Mouse (Mus musculus): Measurements from ENCODE around the gene Kalrn. TPM values are rescaled to one million over a fixed set of nuclear protein-coding genes. Genes with fewer than 3 reads are reported as not detected.

Kalrn gene
- polyA plus RNA-seq, 1 experiment from 2014 or later: 11.0 TPM

DNA sequence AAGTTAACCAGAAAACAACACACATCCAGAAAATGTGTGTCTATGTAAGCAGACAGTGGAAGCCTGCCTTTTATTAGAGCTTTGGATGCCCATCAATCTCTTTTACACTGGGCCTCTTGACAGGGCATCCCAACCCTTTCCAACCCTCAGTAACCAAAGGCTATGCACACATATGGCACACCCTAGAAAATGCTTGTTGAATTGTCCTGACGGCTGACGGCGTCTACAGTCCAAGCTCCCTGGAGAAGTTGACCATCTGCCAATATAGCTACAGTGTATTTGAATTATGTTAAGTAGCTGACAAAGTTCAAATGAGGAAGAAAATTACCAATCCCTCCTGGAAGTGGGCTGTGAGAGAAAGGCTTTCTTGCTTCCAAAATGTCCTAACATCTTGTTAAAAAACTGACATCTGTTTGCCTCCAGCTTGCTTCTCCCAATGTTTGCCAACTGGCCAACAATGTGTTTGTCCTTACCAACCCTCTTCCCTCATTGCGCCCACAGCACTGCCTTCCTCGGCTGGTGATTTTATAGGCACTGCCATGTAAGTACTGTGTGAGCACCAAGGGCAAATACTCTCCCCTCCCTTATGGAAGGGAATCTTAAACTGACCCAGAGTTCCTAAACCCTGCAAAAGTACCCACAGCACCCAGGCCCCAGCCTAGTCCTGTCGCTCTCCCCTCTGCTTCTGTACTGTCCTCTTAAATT is 26.4 kb downstream of the Kalrn start:
- WGBS: 89% methylated on average over 6 of the region's 6 CpGs
- H3K9me3 ChIP-seq: no peaks in the 10 kb centered on the region
- H3K27me3 ChIP-seq (ENCODE audit: poor library complexity, severe bottlenecking): no peaks in the 10 kb centered on the region
- no peak overlapping the region for H3K27ac ChIP-seq
- peaks cover 19% of the 10 kb centered on the region for H3K36me3 ChIP-seq (replicated peaks)
- H3K4me3 ChIP-seq: no peak overlapping the region
- H3K4me1 ChIP-seq: peaks cover 10% of the 10 kb centered on the region
- DNase-seq (ENCODE audit: extremely low spot score, low spot score): no peak

GRCm38 (mm10) chr16:34543754-34544153 is 29.6 kb downstream of the Kalrn start:
- Histone ChIP-seq H3K9me3 (no peaks in the 10 kb centered on the region), H3K27me3 (ENCODE audit: poor library complexity, severe bottlenecking) (no peaks in the 10 kb centered on the region), H3K4me1 (peaks cover 14% of the 10 kb centered on the region), H3K4me3 (no peak overlapping the region), H3K36me3 (replicated peaks) (peaks cover 19% of the 10 kb centered on the region), H3K27ac (no peak overlapping the region)
- 89% methylated on average over 4 of the region's 4 CpGs for WGBS
- DNase-seq (ENCODE audit: extremely low spot score, low spot score): no peak

DNA sequence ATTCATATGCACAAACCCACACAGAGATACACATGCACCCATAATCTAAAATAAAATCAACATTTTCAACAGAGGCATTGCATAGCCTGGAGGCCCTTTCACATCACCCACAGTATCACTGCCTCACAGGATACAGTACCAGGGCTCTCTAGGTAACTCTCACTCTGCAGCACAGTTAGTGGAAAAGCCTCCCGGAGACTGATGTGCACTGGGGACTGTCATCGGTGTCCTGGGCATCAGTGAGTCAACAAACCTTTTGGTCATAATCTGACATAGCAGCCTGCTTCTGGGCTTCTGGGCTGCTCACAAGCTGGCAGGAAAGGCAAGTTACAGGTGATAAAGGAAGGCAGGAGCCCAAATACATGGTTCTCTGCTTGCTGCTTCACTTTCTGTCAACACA is 31.0 kb downstream of the Kalrn start:
- Histone ChIP-seq H3K9me3 (no peaks in the 10 kb centered on the region), H3K36me3 (replicated peaks) (peaks cover 19% of the 10 kb centered on the region), H3K4me3 (no peak overlapping the region), H3K4me1 (peaks cover 12% of the 10 kb centered on the region), H3K27me3 (ENCODE audit: poor library complexity, severe bottlenecking) (no peaks in the 10 kb centered on the region), H3K27ac (no peak overlapping the region)
- WGBS: 98% methylated on average over 2 of the region's 2 CpGs
- no peak for DNase-seq (ENCODE audit: extremely low spot score, low spot score)

DNA sequence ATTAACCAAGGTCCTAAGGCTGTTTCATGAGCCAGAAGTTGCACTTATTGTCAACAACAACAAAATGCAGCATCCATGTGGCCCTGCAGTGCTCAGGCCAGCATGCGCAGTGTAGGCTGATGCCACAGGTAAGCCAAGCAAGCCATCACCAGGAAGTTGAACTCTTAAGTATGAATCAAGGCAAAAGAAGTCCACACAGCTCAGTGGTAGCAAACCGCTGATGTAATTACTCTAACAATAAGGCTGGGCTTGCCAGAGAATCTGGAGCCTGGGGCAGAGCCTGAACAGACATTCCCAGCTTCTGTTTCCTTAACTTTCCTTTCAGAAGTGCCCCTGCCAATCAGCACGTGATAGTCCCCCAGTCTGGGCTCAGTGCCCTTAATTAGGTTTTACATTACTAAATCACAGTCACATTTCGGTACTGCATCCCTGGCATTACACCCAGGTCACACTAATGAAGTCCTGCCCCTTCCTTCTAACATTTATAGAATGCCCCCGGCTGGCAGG is 34.6 kb downstream of the Kalrn start:
- Histone ChIP-seq H3K4me1 (peaks cover 25% of the 10 kb centered on the region), H3K27ac (no peak overlapping the region), H3K9me3 (no peaks in the 10 kb centered on the region), H3K27me3 (ENCODE audit: poor library complexity, severe bottlenecking) (no peaks in the 10 kb centered on the region), H3K4me3 (no peak overlapping the region), H3K36me3 (replicated peaks) (peaks cover 14% of the 10 kb centered on the region)
- 80% methylated on average over 5 of the region's 5 CpGs for WGBS
- no peak for DNase-seq (ENCODE audit: extremely low spot score, low spot score)

DNA sequence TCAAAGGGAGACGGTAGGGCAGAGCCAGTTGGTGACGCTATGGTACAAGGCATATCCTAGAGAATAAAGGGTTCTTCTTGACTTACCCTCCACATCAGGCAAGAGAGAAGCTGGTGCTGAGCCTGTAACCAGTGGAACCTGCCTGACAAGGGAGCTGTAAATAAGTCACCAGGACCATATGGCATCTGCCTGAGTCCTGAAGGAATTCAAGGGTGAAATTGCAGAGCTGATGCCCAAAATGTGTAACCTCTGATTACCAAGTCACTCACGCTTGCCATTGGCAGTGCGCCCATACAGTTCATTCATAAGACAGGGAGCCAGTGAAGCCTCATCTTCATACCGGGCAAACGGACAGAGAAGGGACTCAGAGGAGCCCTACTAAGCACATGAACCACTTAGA is 37.0 kb downstream of the Kalrn start:
- DNase-seq (ENCODE audit: extremely low spot score, low spot score): no peak
- no peak overlapping the region for H3K4me3 ChIP-seq
- no peak overlapping the region for H3K27ac ChIP-seq
- no peaks in the 10 kb centered on the region for H3K36me3 ChIP-seq (replicated peaks)
- H3K27me3 ChIP-seq (ENCODE audit: poor library complexity, severe bottlenecking): no peaks in the 10 kb centered on the region
- H3K9me3 ChIP-seq: no peaks in the 10 kb centered on the region
- peaks cover 25% of the 10 kb centered on the region for H3K4me1 ChIP-seq
- WGBS: 92% methylated on average over 6 of the region's 6 CpGs

DNA sequence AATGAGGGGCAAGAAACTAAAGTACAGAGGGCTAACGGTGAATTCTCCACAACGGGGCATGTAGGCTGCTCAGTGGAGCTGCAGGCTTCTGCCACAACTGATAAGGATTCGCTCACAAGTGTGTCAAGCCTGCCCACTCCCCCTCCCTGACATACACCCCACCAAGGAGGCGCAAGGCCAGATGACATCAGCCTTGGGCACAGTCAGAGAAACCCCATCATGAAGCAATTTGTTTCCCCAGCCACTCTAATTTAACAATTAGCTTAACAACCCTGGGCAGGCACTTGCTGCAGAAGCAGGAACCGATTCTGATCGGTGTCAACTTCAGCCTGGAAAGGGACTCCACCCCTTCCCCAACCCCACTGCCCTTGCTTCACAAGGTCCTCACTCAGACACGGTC is 38.2 kb downstream of the Kalrn start:
- H3K27me3 ChIP-seq (ENCODE audit: poor library complexity, severe bottlenecking): no peaks in the 10 kb centered on the region
- H3K9me3 ChIP-seq: no peaks in the 10 kb centered on the region
- peaks cover 25% of the 10 kb centered on the region for H3K4me1 ChIP-seq
- 74% methylated on average over 7 of the region's 7 CpGs for WGBS
- H3K36me3 ChIP-seq (replicated peaks): no peaks in the 10 kb centered on the region
- H3K27ac ChIP-seq: no peak overlapping the region
- no peak overlapping the region for H3K4me3 ChIP-seq
- DNase-seq (ENCODE audit: extremely low spot score, low spot score): no peak

GRCm38 (mm10) chr16:34531506-34531905 is 41.8 kb downstream of the Kalrn start:
- 6% methylated on average over 1 of the region's 1 CpGs for WGBS
- H3K4me1 ChIP-seq: peaks cover 17% of the 10 kb centered on the region
- no peaks in the 10 kb centered on the region for H3K27me3 ChIP-seq (ENCODE audit: poor library complexity, severe bottlenecking)
- H3K4me3 ChIP-seq: no peak overlapping the region
- H3K9me3 ChIP-seq: no peaks in the 10 kb centered on the region
- H3K27ac ChIP-seq: no peak overlapping the region
- DNase-seq (ENCODE audit: extremely low spot score, low spot score): no peak
- H3K36me3 ChIP-seq (replicated peaks): no peaks in the 10 kb centered on the region

GRCm38 (mm10) chr16:34530029-34530428 is 43.3 kb downstream of the Kalrn start:
- Histone ChIP-seq H3K4me1 (peaks cover 8% of the 10 kb centered on the region; the same call in 1 of the 2 replicates), H3K27ac (no peak overlapping the region), H3K36me3 (replicated peaks) (no peaks in the 10 kb centered on the region), H3K9me3 (no peaks in the 10 kb centered on the region), H3K4me3 (no peak overlapping the region), H3K27me3 (ENCODE audit: poor library complexity, severe bottlenecking) (no peaks in the 10 kb centered on the region)
- DNase-seq (ENCODE audit: extremely low spot score, low spot score): no peak
- 90% methylated on average over 5 of the region's 5 CpGs for WGBS

DNA sequence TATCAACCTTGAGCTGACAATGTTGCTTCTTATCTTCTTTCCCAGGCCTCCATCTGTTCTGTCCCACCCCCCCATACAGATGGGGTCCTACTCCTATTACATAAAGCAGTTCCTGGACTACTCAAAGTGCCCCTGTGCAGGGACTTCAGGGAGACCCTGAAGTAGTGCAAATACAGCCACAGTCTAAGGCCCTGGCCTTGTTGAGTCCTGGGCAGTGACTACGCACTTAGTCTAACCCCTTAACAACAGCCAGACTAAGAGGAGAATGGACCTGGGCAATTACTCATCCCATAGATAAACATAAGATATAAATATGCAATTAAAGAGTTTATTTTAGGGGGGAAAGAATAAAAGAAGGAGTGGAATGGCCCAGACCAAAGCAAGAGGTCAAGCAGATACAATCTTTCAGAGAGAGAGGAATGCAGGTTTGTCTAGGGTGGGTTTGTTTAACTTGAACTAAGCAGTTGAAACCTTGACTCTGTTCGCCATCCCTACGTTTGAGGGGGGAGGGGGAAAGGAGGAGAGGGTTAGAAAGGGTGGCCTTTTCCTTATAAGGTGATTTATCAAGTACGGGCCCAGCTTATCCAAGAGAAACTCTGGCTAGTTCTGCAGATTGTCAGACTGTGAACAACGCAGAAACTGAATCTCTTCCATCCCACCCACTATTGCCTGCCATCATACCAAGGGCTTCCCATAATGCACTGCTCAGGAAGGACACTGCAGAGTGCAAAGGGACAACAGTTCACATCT is 44.9 kb downstream of the Kalrn start:
- 85% methylated on average over 5 of the region's 5 CpGs for WGBS

DNA sequence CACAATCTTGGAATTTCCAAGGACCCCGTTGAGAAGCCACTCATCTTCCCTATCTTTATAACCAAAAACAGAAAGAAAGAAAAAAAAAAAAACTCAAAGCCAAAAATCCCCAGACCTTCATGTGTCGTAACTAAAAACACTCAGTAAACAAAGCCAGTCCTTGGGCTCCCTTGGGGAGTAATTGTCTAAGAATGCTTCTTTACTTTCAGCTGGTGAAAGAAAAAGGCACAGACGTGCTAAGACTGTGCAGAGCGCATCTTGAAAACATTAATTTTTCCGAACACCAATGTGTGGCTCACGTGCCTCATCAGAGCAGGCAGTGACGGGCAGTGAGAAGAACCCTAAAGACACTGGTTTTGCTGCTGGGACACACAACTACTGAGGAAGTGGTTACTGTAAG is 47.0 kb downstream of the Kalrn start:
- no peak for DNase-seq (ENCODE audit: extremely low spot score, low spot score)
- H3K4me3 ChIP-seq: no peak overlapping the region
- 81% methylated on average over 7 of the region's 7 CpGs for WGBS
- peaks cover 5% of the 10 kb centered on the region for H3K4me1 ChIP-seq
- H3K27ac ChIP-seq: no peak overlapping the region
- H3K36me3 ChIP-seq (replicated peaks): no peaks in the 10 kb centered on the region
- H3K9me3 ChIP-seq: no peaks in the 10 kb centered on the region
- H3K27me3 ChIP-seq (ENCODE audit: poor library complexity, severe bottlenecking): no peaks in the 10 kb centered on the region

More for the DNA sequence above, 44.9 kb downstream of the Kalrn start:
- Histone ChIP-seq H3K27me3 (ENCODE audit: poor library complexity, severe bottlenecking) (no peaks in the 10 kb centered on the region), H3K4me1 (peaks cover 4% of the 10 kb centered on the region; the same call in 1 of the 2 replicates), H3K27ac (no peak overlapping the region), H3K36me3 (replicated peaks) (no peaks in the 10 kb centered on the region), H3K4me3 (no peak overlapping the region), H3K9me3 (no peaks in the 10 kb centered on the region)
- no peak for DNase-seq (ENCODE audit: extremely low spot score, low spot score)

- no peaks in the 10 kb centered on the region for H3K36me3 ChIP-seq (replicated peaks)
- no peak for DNase-seq (ENCODE audit: extremely low spot score, low spot score)
- H3K27me3 ChIP-seq (ENCODE audit: poor library complexity, severe bottlenecking): no peaks in the 10 kb centered on the region
- no peak overlapping the region for H3K27ac ChIP-seq
- H3K4me3 ChIP-seq: no peak overlapping the region
- peaks cover 10% of the 10 kb centered on the region for H3K4me1 ChIP-seq
- H3K9me3 ChIP-seq: no peaks in the 10 kb centered on the region
- 82% methylated on average over 8 of the region's 8 CpGs for WGBS
Measured at GRCm38 (mm10) chr16:34525866-34526265, 47.5 kb downstream of the Kalrn start.

- H3K9me3 ChIP-seq: no peaks in the 10 kb centered on the region; the same call in 1 of the 2 replicates
- no peak for DNase-seq (ENCODE audit: extremely low spot score, low spot score)
- no peaks in the 10 kb centered on the region for H3K36me3 ChIP-seq (replicated peaks)
- H3K4me1 ChIP-seq: peaks cover 11% of the 10 kb centered on the region
- WGBS: 87% methylated on average over 3 of the region's 3 CpGs
- no peaks in the 10 kb centered on the region for H3K27me3 ChIP-seq (ENCODE audit: poor library complexity, severe bottlenecking)
- no peak overlapping the region for H3K4me3 ChIP-seq
- H3K27ac ChIP-seq: no peak overlapping the region
Measured at GRCm38 (mm10) chr16:34525205-34525604, 48.1 kb downstream of the Kalrn start.

DNA sequence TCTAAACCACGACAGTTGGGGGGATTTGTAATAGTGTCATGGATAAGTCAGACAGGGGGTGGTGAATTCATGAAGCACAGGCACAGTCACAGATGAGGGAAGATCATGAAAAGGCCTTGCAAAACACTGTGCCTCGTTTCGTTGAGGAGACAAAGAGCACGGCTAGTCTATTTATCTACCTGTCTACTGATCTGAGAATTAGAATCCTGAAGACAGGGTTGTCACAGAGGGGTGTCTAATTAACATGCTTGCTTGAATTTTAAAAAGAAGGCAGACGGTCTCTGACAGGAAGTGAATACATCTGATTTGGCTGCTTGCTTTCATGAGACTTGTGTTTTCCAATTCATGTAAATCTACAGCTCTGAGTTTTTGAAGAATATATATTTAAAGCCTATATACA is 52.3 kb downstream of the Kalrn start:
- WGBS: 43% methylated on average over 5 of the region's 5 CpGs
- Histone ChIP-seq H3K9me3 (no peaks in the 10 kb centered on the region; the same call in 1 of the 2 replicates), H3K4me1 (peaks cover 35% of the 10 kb centered on the region), H3K27me3 (ENCODE audit: poor library complexity, severe bottlenecking) (no peaks in the 10 kb centered on the region), H3K36me3 (replicated peaks) (no peaks in the 10 kb centered on the region), H3K27ac (no peak overlapping the region), H3K4me3 (no peak overlapping the region)
- DNase-seq (ENCODE audit: extremely low spot score, low spot score): no peak
